Mouse (Mus musculus): ENCODE data around the gene Mlph. TPM values are rescaled to one million over a fixed set of nuclear protein-coding genes. Genes with fewer than 3 reads are reported as not detected.

Mlph gene
- polyA plus RNA-seq, 1 experiment: 0.28 TPM

- TF ChIP-seq CTCF (IDR thresholded peaks at IDR 0.05; ENCODE audit: low read depth, low read length): no peak
- TF ChIP-seq EP300 (IDR thresholded peaks at IDR 0.05; ENCODE audit: insufficient read depth, low read depth, low read length): no peak
- Histone ChIP-seq H3K9ac (ENCODE audit: low read depth, poor library complexity, severe bottlenecking) (no peak overlapping the region), H3K27ac (ENCODE audit: insufficient read depth, low read length) (peak overlapping the region; percentile 41; the same call in 1 of the 2 replicates), H3K36me3 (ENCODE audit: control insufficient read depth, insufficient read depth, low read length, poor library complexity, severe bottlenecking) (no peaks in the 10 kb centered on the region), H3K4me3 (ENCODE audit: low read depth, low read length) (no peak overlapping the region), H3K9me3 (replicated peaks; ENCODE audit: control insufficient read depth, insufficient read depth, low read length, poor library complexity, severe bottlenecking) (peaks cover 22% of the 10 kb centered on the region), H3K27me3 (ENCODE audit: control insufficient read depth, insufficient read depth, low read length, poor library complexity, severe bottlenecking) (no peaks in the 10 kb centered on the region), H3K4me1 (ENCODE audit: control insufficient read depth, insufficient read depth, low read length) (no peaks in the 10 kb centered on the region)
Observed at GRCm38 (mm10) chr1:90885771-90886460, 29.0 kb upstream of the Mlph start.

GRCm38 (mm10) chr1:90894521-90894920 lies 20.4 kb upstream of the Mlph start:
- H3K27ac ChIP-seq (ENCODE audit: insufficient read depth, low read length): no peak overlapping the region
- H3K9me3 ChIP-seq (replicated peaks; ENCODE audit: control insufficient read depth, insufficient read depth, low read length, poor library complexity, severe bottlenecking): peaks cover 26% of the 10 kb centered on the region
- H3K9ac ChIP-seq (ENCODE audit: low read depth, poor library complexity, severe bottlenecking): no peak overlapping the region
- H3K4me1 ChIP-seq (ENCODE audit: control insufficient read depth, insufficient read depth, low read length): no peaks in the 10 kb centered on the region
- H3K27me3 ChIP-seq (ENCODE audit: control insufficient read depth, insufficient read depth, low read length, poor library complexity, severe bottlenecking): no peaks in the 10 kb centered on the region
- H3K36me3 ChIP-seq (ENCODE audit: control insufficient read depth, insufficient read depth, low read length, poor library complexity, severe bottlenecking): no peaks in the 10 kb centered on the region
- H3K4me3 ChIP-seq (ENCODE audit: low read depth, low read length): no peak overlapping the region
- TF ChIP-seq EP300 (IDR thresholded peaks at IDR 0.05; ENCODE audit: insufficient read depth, low read depth, low read length) (no peak), CTCF (IDR thresholded peaks at IDR 0.05; ENCODE audit: low read depth, low read length) (no peak), POLR2A (IDR thresholded peaks at IDR 0.05; ENCODE audit: insufficient read depth, low read length) (no peak)

- H3K9me3 ChIP-seq (replicated peaks; ENCODE audit: control insufficient read depth, insufficient read depth, low read length, poor library complexity, severe bottlenecking): peaks cover 25% of the 10 kb centered on the region
- no peak overlapping the region for H3K9ac ChIP-seq (ENCODE audit: low read depth, poor library complexity, severe bottlenecking)
- no peaks in the 10 kb centered on the region for H3K36me3 ChIP-seq (ENCODE audit: control insufficient read depth, insufficient read depth, low read length, poor library complexity, severe bottlenecking)
- H3K4me3 ChIP-seq (ENCODE audit: low read depth, low read length): no peak overlapping the region
- H3K4me1 ChIP-seq (ENCODE audit: control insufficient read depth, insufficient read depth, low read length): no peaks in the 10 kb centered on the region
- H3K27me3 ChIP-seq (ENCODE audit: control insufficient read depth, insufficient read depth, low read length, poor library complexity, severe bottlenecking): no peaks in the 10 kb centered on the region
- TF ChIP-seq EP300 (IDR thresholded peaks at IDR 0.05; ENCODE audit: insufficient read depth, low read depth, low read length) (no peak), POLR2A (IDR thresholded peaks at IDR 0.05; ENCODE audit: insufficient read depth, low read length) (no peak), CTCF (IDR thresholded peaks at IDR 0.05; ENCODE audit: low read depth, low read length) (no peak)
- no peak overlapping the region for H3K27ac ChIP-seq (ENCODE audit: insufficient read depth, low read length)
Observed at GRCm38 (mm10) chr1:90895004-90895403, 19.9 kb upstream of the Mlph start.

- peaks cover 14% of the 10 kb centered on the region for H3K9me3 ChIP-seq (replicated peaks; ENCODE audit: control insufficient read depth, insufficient read depth, low read length, poor library complexity, severe bottlenecking)
Observed at GRCm38 (mm10) chr1:90896281-90896680, 18.6 kb upstream of the Mlph start.

GRCm38 (mm10) chr1:90896741-90897361 lies 18.0 kb upstream of the Mlph start:
- Histone ChIP-seq H3K36me3 (ENCODE audit: control insufficient read depth, insufficient read depth, low read length, poor library complexity, severe bottlenecking) (no peaks in the 10 kb centered on the region), H3K27ac (ENCODE audit: insufficient read depth, low read length) (no peak overlapping the region), H3K9ac (ENCODE audit: low read depth, poor library complexity, severe bottlenecking) (no peak overlapping the region), H3K4me3 (ENCODE audit: low read depth, low read length) (no peak overlapping the region), H3K9me3 (replicated peaks; ENCODE audit: control insufficient read depth, insufficient read depth, low read length, poor library complexity, severe bottlenecking) (peaks cover 10% of the 10 kb centered on the region), H3K4me1 (ENCODE audit: control insufficient read depth, insufficient read depth, low read length) (no peaks in the 10 kb centered on the region), H3K27me3 (ENCODE audit: control insufficient read depth, insufficient read depth, low read length, poor library complexity, severe bottlenecking) (no peaks in the 10 kb centered on the region)
- no peak for TF ChIP-seq CTCF (IDR thresholded peaks at IDR 0.05; ENCODE audit: low read depth, low read length)
- TF ChIP-seq POLR2A (IDR thresholded peaks at IDR 0.05; ENCODE audit: insufficient read depth, low read length): no peak
- no peak for TF ChIP-seq EP300 (IDR thresholded peaks at IDR 0.05; ENCODE audit: insufficient read depth, low read depth, low read length)

More at GRCm38 (mm10) chr1:90896281-90896680, 18.6 kb upstream of the Mlph start:
- TF ChIP-seq CTCF (IDR thresholded peaks at IDR 0.05; ENCODE audit: low read depth, low read length) (no peak), EP300 (IDR thresholded peaks at IDR 0.05; ENCODE audit: insufficient read depth, low read depth, low read length) (no peak), POLR2A (IDR thresholded peaks at IDR 0.05; ENCODE audit: insufficient read depth, low read length) (no peak)
- Histone ChIP-seq H3K4me3 (ENCODE audit: low read depth, low read length) (no peak overlapping the region), H3K27me3 (ENCODE audit: control insufficient read depth, insufficient read depth, low read length, poor library complexity, severe bottlenecking) (no peaks in the 10 kb centered on the region), H3K36me3 (ENCODE audit: control insufficient read depth, insufficient read depth, low read length, poor library complexity, severe bottlenecking) (no peaks in the 10 kb centered on the region), H3K27ac (ENCODE audit: insufficient read depth, low read length) (no peak overlapping the region), H3K9ac (ENCODE audit: low read depth, poor library complexity, severe bottlenecking) (no peak overlapping the region), H3K4me1 (ENCODE audit: control insufficient read depth, insufficient read depth, low read length) (no peaks in the 10 kb centered on the region)

GRCm38 (mm10) chr1:90898012-90898411 lies 16.9 kb upstream of the Mlph start:
- H3K27ac ChIP-seq (ENCODE audit: insufficient read depth, low read length): no peak overlapping the region
- no peak for TF ChIP-seq CTCF (IDR thresholded peaks at IDR 0.05; ENCODE audit: low read depth, low read length)
- no peak for TF ChIP-seq EP300 (IDR thresholded peaks at IDR 0.05; ENCODE audit: insufficient read depth, low read depth, low read length)
- no peak for TF ChIP-seq POLR2A (IDR thresholded peaks at IDR 0.05; ENCODE audit: insufficient read depth, low read length)
- H3K4me3 ChIP-seq (ENCODE audit: low read depth, low read length): no peak overlapping the region
- no peak overlapping the region for H3K9ac ChIP-seq (ENCODE audit: low read depth, poor library complexity, severe bottlenecking)
- H3K27me3 ChIP-seq (ENCODE audit: control insufficient read depth, insufficient read depth, low read length, poor library complexity, severe bottlenecking): no peaks in the 10 kb centered on the region
- no peaks in the 10 kb centered on the region for H3K36me3 ChIP-seq (ENCODE audit: control insufficient read depth, insufficient read depth, low read length, poor library complexity, severe bottlenecking)
- no peaks in the 10 kb centered on the region for H3K4me1 ChIP-seq (ENCODE audit: control insufficient read depth, insufficient read depth, low read length)
- peaks cover 5% of the 10 kb centered on the region for H3K9me3 ChIP-seq (replicated peaks; ENCODE audit: control insufficient read depth, insufficient read depth, low read length, poor library complexity, severe bottlenecking)
